Mouse (Mus musculus) hematopoietic multipotent progenitor cell, adult 10-12 weeks (in vitro differentiated cells): ENCODE data around the gene Osbpl10. TPM values are rescaled to one million over a fixed set of nuclear protein-coding genes. Genes with fewer than 3 reads are reported as not detected.

Experiments used
- polyA plus RNA-seq: library from polyadenylated mRNA; stranded (reverse); fragments of >175 nt; gene quantifications from 2 replicates; pipeline ENCODE4 v1.2.3, GENCODE M21; 2012; ENCODE audit warnings: low replicate concordance

Gene Osbpl10
- polyA plus RNA-seq: 0.17 TPM in 1 of 2 replicates, not detected in the other

GRCm38 (mm10) chr9:114978281-114979111 is at the start of gene Osbpl10:
TSS of gene Osbpl10 (plus strand) at chr9:114978569.

GRCm38 (mm10) chr9:114933723-114934171 is 44.6 kb upstream of the Osbpl10 start, which contains the start of gene Gpd1l:
TSS of gene Gpd1l (minus strand) at chr9:114933987.

GRCm38 (mm10) chr9:114982689-114983360 is 4.5 kb downstream of the Osbpl10 start, which contains the start of gene Rps27rt:
TSS of gene Rps27rt (minus strand) at chr9:114982739.

Other genes starting within 250 kb of the Osbpl10 start
- 24.5 and 25.0 TPM in 2 replicates for gene Cmtm6, start 247.5 kb upstream of the Osbpl10 start, polyA plus RNA-seq
- 109 and 287 TPM in 2 replicates for gene Cmtm7, start 196.7 kb upstream of the Osbpl10 start, polyA plus RNA-seq
- 5.9 and 8.4 TPM in 2 replicates for gene Cmtm8, start 134.4 kb upstream of the Osbpl10 start, polyA plus RNA-seq
- 23.0 and 36.9 TPM in 2 replicates for gene Gpd1l, start 44.6 kb upstream of the Osbpl10 start, polyA plus RNA-seq
- gene Rps27rt, start 4.2 kb downstream of the Osbpl10 start, polyA plus RNA-seq: 4.5 and 12.7 TPM in 2 replicates